Mouse (Mus musculus): ENCODE measurements at regions not wholly inside any gene's neighbourhood (a gene's known extent, or its start where the extent isn't known, plus 50 kb on each side); places are given as distances from the start of the nearest gene placed in this dataset.

DNA sequence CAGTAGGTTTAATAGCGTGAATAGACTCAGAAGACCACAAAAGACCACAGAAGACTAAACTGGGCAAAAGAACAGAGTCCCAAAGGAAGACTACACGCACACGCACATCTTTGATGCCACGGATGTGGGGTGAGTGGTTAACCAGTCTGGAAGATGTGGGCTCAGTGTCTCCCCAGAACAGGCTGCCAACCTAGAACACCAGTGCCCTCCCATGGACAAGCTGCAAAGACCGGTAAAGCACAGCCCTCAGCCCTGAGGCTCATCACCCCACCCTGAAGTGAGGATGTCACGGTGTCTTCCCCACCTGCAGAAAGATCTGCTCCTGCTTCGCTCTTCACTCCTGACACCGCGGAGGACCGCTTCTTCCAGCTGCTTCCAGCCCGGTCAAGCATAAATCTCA, 295.9 kb downstream of the Agtpbp1 start:
- TF ChIP-seq POLR2A (IDR thresholded peaks at IDR 0.05; ENCODE audit: insufficient read depth, low read depth, low read length), result no peak
- peak; percentile 73 for TF ChIP-seq CTCF (IDR thresholded peaks at IDR 0.05; ENCODE audit: insufficient read depth, low read depth, low read length)

All from olfactory bulb, adult 2 months (tissue).